Mouse (Mus musculus) layer of hippocampus, adult 18-20 months (tissue): ENCODE measurements at regions not wholly inside any gene's neighbourhood (a gene's known extent, or its start where the extent isn't known, plus 50 kb on each side); places are given as distances from the start of the nearest gene placed in this dataset.
A peak's percentile ranks its signal among the peaks of the same experiment; 100 is the strongest.

ENCODE experiments used
- DNase-seq, 2 experiments: peaks; one replicate each; pipeline ENCODE4 v3.0.0; 2022; ENCODE audit warnings: low spot score in 2 of 2

DNA sequence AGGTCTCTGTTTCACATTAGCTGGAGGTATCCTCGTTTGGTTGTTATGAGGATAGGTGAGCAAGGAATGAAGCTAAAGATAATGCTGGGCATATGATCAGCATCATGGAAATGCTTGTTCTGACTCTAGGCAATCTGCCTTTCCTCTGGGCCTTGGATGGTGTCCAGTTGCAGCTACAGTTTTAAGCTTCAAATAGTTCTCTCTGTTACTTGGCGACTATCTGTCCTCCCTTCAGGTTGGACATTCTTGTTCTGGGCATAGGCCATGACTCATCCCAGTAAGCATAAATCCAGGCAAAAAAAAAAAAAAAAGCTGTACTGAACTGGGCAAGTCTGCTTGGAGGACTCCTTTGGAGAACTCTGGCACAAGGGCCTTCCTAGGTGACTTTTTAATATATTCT, 776.9 kb downstream of the Kcnma1 start:
- DNase-seq, result peak in 1 of 2 experiments; percentile 7

DNA sequence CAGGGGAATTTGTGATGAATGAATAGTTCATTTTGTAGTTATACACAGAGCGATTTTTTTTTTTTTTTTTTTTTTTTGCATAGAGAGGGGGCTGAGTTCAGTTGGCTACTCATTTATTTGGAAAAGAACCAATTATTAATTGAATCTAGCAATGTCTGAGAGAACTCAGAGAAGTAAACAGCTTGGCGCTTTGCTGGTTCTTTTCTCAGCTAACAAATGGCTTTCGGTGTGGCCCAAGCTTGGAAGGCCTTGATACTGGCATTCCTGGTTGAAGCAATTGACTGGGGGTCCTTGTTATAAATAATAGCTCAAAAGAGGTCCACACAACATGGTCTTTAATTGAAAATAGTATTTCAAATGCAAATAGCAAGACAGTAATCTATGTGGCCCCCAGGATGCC, 815.6 kb downstream of the Kcnma1 start:
- DNase-seq, result no peak

DNA sequence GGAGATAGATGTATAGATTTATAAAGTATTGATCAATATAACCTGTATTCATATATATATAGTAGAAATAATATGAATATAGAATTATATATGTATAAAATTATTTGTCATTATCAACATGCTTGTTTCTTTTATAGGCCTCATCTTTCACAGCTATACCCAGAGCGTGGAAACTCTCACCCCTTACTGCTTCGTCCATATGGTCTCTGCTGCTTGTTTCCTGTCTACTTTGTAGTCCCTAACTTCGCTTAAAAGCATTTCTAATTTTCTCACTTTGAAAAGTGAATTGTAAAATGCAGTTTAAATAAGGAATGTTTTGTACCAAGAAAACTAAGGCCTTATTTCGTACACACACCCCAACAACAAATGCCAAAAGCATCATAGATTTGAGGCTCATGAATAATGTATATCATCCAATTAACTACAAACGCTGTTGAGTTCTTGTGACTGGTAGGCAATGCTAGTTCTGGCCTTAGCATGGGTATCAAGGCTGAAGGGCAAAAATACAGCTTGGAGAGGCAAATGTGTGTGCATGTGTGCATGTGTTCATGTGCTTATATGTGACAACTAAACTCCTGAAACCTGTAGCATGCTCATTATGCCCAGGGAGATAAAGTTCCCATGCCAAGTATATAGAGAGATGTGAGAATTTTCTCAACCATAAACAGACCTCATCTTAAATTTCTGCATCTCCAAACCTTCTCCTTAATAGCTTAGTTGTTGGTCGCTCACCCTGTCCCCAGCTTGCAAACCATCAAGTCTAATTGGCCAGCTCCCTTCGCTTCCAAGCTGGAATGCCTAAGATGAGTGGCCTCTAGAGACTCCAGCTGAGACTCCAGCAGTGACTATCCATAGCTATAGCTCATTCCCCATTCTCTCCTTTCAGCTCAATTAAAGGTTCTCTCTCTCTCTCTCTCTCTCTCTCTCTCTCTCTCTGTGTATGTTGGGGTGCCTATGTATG, 819.4 kb downstream of the Kcnma1 start:
- no peak for DNase-seq

DNA sequence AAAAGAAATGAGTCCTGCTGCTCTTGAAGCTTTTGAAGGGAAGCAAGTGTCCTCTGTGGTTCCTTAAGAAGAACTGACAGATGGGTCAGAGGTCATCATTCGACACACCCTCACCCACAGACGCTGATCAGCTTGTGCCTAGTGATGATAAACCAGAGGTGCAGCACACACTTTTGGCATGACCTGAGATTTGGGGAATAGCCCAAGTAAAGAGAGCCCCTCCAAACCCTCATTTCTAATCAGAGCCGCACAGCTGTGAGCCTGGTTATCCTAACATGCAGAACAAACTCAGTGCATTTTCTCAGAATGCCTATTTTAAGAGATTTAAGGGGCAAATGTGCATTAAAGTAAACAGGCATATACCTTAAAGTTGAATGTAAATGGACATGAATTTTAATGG, 821.7 kb downstream of the Kcnma1 start:
- DNase-seq, result no peak

DNA sequence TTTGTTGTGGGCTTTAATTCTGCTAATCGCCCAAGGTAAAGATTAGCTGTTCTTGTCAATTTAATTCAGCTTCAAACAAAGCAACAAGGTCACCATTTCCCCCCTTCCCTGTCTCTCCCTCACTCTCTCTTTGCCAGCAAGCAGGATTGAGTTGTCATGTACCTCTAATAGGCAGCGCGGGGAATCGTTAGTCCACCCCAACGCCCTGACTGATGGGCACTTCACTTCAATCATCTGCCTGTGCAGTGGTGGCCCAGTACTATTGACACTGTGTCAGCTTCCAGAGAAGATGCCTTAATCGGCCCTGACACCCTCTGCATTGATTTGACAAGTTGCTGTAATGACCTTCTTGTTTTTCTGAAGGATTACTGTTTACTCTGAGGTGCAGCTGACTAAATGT, 828.9 kb downstream of the Kcnma1 start:
- no peak for DNase-seq

DNA sequence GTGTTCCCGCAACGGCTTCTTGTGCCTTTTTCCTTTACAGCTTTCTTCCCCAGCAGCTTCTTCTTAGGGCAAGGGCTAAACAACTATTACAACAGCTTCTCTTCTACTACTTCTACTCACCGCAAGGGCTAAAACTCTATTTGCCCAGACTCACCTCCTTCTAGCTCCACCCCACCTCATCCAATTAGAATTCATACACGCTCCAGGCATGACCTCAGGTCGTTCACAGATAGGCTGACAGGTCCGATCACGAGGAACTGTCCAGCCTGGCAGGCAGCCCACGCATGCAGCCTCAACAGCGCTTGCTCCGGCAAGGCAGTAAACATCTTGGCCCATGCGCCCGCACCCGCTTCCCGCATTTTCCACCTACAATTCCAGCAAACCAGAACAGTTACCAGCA, 844.9 kb downstream of the Kcnma1 start:
- DNase-seq, result no peak

DNA sequence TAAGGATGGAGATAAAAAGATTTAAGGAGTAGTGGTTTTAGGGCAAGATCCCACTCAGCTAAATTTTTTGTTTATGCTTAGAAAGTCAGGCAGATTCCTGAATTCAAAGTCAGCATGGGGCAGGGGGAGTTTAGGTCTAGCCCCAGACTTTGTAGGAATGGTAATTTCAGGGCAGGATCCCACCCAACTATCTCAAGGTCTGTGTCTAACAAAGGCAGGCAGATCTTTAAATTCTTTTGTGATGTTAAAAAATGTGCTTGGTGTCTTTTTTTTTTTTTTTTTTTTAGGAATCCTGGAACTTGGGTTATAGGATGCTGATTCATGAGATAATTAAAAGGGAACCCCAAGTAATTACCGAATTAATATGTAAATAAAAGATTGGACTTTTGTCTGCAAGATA, 853.7 kb downstream of the Kcnma1 start:
- DNase-seq, result no peak

DNA sequence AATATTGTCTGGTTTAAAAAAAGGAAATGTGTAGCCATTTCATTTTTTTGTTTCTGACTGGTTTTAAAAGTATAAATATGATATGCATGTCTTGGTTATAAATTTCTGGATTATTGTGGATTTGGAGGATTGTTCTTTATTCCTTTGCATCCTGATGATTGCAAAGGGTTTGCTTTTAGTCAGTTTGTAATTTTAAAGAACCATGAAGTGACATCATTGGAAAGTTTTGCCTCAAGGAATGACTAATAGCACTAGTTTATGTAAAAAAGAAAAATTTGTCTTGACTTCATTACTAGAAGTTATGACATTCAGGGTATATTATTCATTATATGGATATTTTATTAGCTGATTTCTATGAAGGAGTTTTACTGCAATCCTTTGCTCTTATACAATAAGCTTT, 863.9 kb downstream of the Kcnma1 start:
- no peak for DNase-seq

DNA sequence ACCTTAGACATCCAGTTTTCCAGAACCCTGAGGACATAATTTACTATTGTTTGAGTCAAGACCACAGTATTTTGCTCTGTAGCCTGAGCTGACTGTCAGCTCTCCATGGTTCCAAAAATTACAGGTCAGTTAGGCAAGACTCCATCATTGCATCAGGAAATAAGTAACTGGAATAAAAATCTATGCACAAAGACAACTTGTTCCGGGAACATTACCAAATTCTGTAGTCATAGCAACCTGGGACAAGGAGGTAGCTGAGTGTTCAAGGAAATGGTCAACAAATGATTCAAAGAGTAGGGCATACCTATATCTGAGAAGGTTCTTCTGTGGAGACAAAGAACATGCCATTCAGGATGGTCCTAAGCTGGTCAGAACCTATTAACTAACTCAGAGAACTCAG, 867.3 kb downstream of the Kcnma1 start:
- no peak for DNase-seq

DNA sequence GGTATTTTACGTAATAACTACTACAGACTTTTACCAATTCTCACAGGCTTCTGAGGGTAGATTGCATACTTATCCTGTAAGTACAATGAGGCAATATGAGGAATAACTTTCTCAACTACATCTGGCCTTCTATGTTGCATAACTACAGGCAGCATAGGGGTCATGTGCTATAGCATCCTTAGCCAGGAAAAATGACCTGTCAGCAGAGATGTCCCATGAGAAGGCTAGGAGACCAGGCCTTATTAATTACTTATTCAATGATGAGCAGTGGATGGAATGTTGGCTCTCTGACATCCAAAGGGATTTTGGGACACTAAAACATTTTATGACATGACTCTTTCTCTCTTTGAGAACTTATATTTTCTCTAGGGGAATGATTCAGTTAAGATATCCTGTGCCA, 873.9 kb downstream of the Kcnma1 start:
- DNase-seq, result no peak

DNA sequence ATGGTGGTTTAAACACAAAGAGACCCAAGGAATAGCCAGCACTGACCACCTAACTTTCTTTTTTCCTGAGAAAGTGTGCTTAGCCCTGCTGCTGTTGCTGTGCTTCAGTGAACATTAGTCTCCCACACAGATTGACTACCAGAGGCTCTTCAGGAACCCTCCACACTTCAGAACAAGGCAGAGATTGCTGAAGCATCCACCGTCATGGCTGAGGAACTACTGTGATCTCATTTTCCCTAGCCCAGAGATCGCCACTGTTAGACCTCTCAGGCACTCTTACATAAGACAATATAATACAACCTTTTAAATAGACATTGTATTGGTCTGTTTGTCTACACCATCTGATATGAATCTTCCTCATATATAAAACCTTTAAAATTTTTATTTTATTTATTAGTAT, 879.6 kb downstream of the Kcnma1 start:
- DNase-seq, result no peak

DNA sequence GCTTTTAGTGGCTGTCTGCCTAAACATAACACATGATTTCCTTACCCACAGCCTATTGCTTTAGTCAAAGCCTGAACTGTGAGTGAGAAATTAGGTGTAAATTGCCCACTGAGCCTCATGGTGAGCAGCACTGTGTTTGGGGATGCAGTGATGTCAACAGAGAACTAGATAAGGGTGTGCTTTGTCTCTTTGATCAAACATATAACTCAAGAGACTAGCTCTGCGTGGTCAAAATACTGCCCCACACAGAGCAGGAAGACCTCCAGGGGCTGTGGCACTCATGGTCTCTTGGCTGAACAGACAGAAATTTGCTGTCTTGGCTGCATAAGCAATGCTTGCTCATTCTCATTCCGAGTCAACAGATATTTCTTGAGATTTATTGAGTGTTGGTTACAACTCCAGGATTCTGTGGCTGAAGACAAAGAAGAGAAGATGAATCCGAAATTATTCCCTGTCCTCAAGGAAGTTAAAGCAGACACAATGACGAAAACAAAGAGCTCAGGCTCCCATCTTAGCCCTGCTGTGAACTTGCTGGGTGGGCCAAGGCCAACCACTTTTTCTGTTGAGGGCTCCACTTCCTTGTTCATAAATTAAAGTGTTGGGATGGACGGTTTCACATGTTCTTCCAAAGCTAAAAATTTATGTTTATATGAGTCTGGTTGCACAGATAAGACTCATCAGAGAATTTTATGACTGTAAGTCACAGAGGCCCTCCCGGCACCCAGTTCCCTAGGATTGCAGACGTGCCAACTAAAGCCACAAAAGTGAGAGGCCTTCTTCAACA, 882.4 kb downstream of the Kcnma1 start:
- DNase-seq, result no peak

DNA sequence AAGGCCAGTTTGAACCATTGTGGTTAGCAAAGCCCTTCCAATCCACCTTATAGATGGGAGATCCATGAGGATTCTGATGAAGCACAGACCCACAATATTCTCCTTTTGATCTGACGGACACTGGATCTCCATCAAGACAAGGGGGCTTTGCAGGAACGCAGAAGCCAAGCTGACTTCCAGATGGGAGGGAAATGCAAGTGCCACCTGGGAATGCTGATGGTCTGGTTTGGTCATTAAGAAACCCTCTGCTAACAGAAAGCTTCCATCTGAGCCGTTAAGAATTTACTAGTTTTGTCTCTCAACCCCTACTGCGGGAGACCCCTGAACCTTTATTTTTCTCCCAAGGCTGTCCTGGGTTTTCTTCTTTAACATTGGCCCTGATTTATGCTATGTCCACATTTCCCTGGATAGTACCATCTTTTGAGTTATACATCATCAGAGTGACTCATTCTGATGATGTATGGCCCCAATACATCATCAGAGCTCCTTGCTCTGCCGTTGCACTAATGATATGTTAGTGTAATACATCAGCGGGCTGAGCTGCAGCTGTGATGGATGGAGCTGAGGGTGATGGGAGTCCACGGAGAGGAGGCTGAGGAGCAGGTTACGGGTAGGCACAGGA, 898.3 kb downstream of the Kcnma1 start:
- no peak for DNase-seq

DNA sequence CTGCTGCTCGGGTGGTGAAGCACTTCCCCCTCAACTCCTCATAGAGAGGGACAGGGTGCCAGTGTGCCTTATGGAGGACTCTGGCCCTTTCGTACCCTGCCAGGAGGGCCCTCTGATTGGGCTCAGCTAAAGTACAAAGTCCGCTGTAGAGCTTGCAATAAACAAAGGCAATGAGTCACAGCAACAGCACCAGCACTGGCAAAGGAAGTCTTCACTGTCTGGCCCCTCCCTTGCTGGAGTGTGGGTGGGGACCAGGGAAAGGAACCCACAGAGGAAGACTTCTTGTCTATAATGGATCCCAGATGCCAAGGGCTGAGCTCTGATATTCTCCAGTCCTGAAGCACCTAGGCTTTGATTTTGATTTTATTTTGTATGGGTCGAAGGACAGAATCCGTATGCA, 899.4 kb downstream of the Kcnma1 start:
- DNase-seq, result no peak

DNA sequence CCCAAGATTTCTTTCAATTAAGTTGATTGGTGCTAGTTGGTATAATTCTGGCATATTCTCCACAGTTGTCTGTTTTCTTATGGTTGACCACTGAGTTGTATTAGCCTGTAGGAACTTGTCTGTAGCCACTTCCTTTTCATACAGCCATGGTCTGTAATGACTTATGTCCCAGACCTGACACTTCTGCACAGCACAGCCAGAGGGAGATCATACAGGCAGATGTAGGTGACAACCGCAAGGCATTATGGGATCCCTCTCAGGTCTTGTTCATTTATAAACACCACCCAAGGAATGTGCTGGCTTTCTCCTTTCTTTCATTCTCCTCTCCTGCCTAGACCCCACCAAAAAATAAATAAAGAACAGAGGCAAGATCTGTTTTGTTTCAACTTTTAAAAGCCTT, 899.8 kb downstream of the Kcnma1 start:
- DNase-seq, result no peak

DNA sequence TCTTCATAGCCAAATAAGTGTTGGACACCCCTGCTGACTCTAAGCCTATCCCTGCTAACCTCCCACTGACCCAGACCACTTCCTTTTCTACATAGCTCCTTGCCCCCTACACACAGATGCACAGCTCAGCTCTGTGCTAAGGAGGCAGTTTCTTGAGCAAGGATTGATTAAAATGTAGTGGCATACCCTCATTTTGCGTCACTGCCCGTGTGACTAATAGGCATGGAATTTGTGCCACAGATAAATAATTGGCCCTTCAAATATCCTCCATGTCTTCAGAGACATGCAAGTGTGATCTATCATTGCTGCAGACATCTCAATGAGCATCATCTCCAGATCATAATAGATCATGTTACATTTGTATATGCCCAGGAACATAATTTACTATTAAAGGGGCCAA, 901.9 kb downstream of the Kcnma1 start:
- no peak for DNase-seq

DNA sequence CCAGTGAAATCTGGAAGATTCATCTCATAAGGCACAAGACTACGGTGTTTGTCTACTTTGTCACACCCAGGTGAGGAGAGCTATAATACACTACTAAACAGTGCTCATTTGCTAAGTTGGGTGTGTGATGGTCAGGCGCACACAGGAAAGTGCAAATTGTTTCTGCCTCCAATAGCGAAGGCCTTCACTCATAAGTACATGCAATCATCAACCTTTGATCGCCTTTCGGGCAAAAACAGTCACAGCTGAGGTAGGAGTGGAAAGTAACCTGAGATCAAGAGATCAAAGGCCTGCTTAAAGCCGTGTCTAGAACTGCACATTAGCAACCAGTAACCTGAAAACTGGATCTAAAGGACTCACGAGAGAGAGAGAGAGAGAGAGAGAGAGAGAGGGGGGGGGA, 905.7 kb downstream of the Kcnma1 start:
- DNase-seq, result no peak

DNA sequence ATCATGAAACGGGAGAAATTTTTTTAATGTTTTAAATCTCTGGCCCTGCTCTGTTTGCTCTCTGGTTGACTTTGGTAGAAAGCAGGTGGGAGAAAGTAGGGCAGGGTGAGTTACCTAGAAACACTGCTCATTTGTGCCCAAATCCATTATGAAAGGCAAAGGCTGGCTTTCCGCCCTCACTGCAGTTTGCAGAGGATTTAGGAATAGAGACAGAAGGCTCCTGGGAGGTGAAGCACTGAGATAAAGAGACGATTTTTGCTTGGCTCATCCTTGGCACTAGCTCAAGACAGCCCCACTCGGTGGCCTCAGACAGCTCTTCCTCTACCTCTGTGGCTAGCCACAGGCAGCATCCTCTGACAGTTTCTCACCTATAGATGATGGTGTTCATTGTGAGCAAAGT, 906.8 kb downstream of the Kcnma1 start:
- DNase-seq, result no peak
